Mouse (Mus musculus) heart, postnatal 14 days (tissue): Measurements from ENCODE around the gene Mapk8. TPM values are rescaled to one million over a fixed set of nuclear protein-coding genes. Genes with fewer than 3 reads are reported as not detected.
"Not testable (repeated sequence)": the region's sequence is repeated elsewhere in the genome, so short reads cannot be mapped to it uniquely, and the experiment has no call there.

Source experiments
- DNase-seq, 2 experiments: peaks; one replicate each; pipeline ENCODE4 v3.0.0; 2021 to 2022
- intact Hi-C: fragments of 180-260 bp; cut with DNase I; formaldehyde crosslinking; loops from one replicate; pipeline ENCODE4 v1.15.1; 2025
- long read RNA-seq, 2 experiments: library from polyadenylated mRNA; stranded (forward); transcript quantifications; one replicate each; pipeline ENCODE4 v2.0.0; 2021
- total RNA-seq, 2 experiments: library from RNA; stranded (reverse); gene quantifications; 2 replicates each; pipeline ENCODE4 v1.2.3; 2021

The Mapk8 gene
- 10 to 100 TPM; 31.5 to 35.8 TPM for total RNA-seq
- long read RNA-seq, experiment 1, partial matches to known transcripts: 0 of 2 reads
- long read RNA-seq, experiment 1, other reads (novel, unspliced or antisense): 2 of 2 reads
- long read RNA-seq, experiment 2, partial matches to known transcripts: 0 of 1 reads
- long read RNA-seq, experiment 2, other reads (novel, unspliced or antisense): 1 of 1 reads

DNA sequence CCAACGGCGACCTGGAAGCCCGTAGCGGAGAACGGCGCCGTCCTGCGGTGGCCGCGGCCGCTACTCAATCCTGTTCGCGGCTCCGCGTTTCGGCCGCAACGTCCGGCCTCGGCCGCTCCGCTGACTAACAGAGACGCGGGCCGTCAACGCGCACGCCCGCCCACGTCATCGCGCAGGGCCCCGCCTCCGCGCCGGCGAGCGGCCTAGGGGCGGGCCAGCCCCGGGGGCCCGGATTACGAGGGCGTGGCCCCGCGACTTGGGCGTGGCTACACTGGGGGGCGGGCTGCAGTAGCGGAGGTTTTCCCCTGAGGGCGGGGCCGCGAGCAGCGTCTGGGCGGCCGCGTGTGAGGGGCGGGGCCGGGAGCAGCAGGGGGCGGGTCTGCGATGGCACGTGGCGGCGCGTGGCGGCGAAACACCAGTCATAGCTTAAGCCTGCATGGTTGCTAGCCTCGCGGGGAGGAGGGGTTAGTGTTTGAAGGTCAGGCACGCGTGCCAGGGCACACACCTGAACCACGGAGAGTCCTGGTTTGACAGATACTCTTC is at the start of gene Mapk8:
Gene Mapk8, minus strand, starts transcription at position 132 of the 543 bp plus-strand sequence.
- peak; percentile 99 to 100 for DNase-seq
- intact Hi-C loops: no loop called here

DNA sequence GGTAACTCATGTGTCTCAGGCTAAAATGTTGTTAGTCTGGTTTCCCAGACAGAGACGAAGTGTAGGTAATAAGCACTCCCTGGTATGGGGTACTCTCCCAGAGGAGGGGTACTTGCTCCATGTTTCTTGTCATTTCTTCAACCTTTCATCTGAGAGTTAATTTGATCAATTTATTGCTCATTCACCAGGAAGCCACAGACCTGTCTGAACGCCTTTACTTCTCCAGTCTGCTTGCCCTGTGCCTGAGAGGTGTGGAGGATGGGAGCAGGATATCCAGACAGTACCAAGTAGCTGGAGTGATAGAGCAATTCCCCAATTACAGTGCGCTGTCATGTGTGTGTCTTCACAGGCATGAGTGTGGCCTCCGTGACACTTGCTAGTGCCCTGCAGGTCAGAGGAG is 48.3 kb upstream of the Mapk8 start:
- DNase-seq: no peak
- intact Hi-C loops: no loop called here

DNA sequence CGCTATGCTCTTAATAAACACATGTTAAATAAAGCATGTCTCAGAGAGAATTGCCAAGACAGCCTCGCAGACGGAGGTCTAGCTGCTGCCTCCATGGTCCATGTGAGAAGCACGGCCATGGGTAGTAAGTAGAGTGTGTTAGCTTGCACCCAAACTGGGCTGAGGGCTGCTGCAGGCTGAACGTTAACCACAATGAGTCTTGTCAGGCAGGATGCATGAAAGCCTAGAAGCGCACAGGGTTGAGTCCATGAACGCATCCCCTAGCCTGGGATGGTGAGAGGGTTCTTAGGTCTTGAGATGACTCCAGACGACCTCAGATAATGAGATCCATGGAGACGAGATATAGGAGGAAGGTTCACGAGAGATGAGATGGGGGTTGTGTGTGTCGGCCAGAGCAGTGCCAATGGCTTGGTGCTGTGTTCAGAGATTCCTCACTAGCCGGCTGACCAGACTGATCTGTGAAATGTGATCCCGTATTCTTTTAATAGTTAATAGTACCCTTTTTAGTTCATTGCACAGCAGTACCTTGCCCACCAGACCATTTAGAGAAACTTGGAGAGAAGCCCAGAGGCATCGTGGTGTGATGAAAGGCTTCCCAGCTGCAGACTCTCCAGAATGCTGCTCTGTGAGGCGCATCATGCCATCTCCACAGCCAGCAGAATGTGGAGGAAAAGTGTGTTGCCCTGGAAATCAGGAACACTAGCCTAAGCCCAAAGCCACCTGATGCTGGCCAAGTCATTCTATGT is 41.0 kb upstream of the Mapk8 start:
- DNase-seq: no peak

DNA sequence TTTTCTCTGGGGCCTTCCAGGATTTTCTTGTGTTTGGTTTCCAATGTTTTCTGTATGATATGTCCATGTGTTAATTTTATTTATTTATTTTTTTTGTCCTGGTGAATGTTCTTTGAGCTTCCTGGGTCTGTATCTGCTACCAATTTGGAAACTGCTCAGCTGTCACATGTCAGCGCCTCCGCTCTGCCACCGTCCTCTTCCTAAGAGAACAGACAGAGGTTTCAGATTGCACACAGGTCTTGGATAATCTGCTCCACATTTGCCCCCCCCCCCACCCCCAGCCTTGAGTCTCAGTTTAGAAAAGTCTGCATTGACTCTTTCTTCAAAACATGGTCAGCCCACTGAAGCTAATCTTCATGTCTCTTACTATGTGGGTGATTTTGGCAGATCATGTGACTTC is 35.0 kb upstream of the Mapk8 start:
- DNase-seq: no peak
- intact Hi-C loops: no loop called here

More for the DNA sequence above, 41.0 kb upstream of the Mapk8 start:
- intact Hi-C loops: no loop called here

DNA sequence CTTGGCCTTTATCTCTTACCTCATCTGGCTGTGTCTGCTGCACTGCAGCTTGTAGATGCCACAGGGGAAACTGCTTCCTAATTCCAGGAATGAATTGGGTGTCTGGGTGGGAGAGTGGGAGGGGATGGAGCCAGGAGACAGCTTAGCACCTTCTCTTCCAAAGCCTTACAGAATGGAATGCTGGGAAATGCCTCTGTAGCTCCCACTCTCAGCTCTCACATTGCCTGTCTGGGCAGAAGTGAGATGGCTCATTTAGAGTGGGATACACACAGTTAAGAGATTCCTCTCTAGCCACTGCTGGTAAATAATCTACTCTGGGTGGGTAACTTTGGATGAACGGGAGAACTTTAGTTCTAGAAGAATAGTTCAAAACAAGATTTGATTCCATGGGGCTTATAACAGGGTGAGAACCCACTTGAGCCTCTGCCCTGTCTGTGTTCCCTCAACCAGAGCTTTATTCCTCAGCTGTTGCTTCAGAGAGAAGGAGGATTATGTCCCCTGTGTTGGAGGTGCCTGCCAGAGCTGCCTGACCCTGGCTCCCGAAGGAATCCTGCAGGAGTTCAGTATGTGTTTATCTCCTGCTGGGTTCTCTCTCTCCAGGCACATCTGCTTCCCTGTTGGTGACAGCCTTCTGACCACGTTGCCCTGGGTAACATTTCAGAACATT is 29.3 kb upstream of the Mapk8 start:
- no peak for DNase-seq
- intact Hi-C loops: no loop called here

DNA sequence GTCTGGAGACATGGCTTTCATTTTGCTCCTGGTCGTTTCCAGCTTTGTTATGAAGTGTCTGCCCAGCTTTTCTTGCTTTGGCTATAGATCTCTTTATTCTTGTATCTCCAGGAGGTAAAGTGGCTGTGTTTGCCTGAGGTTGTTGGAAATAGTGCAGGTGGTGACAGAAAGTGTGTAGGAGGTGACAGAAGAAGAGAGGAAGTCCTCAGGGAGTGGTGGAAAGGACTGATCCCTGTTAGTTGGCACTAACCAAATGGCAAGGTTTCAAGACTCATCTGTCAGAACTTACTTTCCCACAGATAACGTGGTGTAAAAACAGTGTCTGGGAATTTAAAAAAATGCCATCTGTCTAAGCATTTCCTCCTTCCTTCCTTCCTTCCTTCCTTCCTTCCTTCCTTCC is 27.5 kb upstream of the Mapk8 start:
- no peak for DNase-seq
- intact Hi-C loops: no loop called here

DNA sequence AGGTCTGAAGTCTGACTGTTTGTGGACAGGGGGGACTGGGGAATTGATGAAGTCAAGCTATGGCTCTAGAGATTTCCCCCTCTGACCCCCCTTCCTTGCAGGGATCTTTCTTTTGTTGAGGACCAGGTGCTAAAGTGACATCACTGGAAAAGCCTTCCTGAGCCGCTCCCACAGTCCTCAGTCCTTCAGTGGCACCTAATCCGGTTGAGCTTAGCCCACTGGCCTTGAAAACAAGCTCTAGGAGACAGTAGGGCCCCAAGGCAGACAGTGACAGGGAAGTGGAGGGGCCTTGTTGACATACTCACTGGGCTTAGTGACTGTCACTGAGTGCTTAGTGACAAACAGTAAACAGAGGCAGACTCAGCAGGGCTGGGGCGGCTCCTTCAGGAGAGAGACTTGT is 24.4 kb upstream of the Mapk8 start, which contains the start of gene Frmpd2:
Gene Frmpd2, plus strand, starts transcription at position 366 of the 400 bp plus-strand sequence.
- intact Hi-C loops: no loop called here
- DNase-seq: no peak

DNA sequence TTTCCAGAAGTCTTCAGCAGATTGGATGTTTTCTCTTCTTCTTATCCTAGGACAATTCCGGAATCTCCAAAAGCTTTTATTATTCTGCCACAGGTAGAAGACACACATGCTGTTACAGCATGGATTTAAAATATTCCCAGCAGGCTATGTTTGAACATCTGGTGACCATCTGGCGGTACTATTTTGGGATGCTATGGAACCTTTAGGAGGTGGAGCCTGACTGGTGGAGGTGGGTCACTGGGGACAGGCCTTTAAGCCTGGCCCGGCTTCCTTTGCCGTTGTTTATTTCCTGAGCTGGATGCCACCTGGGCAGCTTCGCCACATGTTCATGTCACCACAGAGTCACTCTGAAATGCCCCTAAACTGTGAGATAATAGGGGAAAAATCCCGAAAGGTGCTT is 20.8 kb upstream of the Mapk8 start:
- DNase-seq: no peak
- intact Hi-C loops: no loop called here

DNA sequence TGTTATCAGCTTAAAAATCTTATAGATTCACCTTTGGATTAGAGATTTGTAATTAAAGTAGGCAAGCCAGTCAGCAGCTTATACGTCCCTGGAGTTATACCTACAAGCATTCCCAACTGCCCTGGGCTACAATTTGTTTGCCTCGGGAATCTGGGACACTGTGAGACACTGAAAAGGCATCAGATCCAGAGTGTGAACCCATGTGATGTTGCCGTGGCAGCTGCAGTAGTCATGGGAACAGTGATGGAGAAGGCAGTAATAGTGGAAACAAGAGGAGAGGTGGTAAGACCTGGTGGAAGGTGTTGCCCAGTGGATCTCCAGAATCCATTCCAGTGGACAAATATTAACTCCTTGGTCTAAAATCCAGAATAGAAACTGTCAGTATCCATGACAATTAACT is 16.7 kb upstream of the Mapk8 start:
- intact Hi-C loops: no loop called here
- DNase-seq: no peak

DNA sequence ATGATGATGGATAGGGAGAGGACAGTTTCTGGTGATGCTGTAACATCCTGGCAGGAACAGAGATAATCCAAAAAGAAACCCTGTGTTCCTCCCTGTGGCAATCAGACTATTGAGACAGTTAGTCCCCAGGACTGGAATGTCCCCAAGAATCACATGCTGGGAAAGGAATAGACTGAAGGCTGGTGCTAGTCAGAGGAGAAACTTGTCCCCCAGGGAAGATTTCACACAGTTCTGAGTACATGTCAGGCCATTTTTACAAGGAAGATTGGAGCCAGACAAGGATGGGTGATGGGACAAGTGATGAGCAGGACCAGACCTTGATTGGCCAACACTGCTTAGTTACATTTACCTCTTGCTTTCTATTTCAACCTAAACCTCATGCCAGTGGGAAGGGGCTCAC is 3.4 kb upstream of the Mapk8 start:
- DNase-seq: no peak

DNA sequence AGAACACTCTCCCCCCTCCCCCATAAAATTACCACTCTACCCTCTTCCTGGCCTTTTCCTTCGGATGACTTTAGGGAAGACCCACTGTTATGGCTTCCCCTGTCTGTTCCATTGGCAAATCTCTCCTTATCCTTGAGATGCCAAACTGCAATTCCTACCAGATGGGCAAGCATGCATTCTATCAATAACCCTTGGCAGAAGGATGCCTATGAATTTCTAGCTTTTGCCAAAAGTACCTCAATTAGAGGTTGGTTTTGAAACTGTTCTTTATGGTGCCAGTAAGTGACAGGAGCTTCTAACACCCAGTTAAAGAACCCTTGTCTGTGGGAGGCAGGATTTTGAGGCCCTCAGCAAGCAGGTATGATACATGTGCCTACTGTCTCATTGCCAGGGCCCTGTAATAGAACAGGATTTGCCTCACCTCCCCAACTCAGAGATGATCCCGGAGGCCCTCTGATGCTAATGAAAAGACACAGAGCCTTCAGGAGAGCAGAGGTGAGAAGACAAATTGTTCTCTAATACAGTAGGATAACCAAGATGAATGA is 2.4 kb upstream of the Mapk8 start:
- intact Hi-C loops: no loop called here
- no peak for DNase-seq

More for the DNA sequence above, 3.4 kb upstream of the Mapk8 start:
- intact Hi-C loops: no loop called here

DNA sequence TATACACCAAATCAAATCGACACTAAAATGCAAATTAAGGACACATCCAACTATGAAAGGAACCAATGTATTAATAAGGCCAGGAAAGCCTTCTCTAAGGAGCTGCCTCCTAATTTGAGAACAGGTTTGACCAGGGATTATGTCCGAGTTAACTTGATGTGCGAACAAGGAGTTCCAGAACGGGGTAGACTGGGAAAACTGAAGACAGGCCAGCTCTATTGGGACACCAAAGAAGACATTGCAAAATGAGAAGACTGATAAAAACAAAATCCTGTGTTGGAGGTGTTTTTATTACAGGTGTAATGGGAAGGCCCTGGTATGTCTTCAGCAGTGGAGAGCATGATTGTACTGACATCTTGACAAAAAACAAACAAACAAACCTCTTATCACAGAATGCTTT is 1.3 kb upstream of the Mapk8 start:
- intact Hi-C loops: no loop called here
- DNase-seq: no peak

DNA sequence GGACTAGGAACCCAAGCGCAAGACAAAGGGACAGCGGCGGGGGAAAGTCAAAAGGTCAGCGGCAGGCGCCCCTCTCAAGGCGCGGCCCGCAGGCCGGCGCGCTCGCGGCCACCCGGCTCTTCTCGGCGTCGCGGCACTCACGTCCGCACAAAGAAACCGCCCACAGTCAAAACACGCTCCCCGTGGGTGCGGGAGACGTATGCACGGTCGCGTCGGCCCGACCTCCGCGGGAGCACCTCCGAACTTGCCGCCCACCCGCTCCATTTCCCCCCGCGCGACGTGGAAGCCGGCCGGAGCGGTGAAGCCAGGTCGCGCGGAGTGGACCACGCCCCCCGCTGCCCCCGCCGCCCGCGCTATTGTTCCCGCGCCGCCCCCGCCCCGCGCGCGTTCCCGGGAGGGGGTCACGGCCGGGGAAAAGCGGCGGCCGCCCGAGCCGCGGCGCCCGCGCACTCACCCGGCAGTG is 366 bp downstream of the Mapk8 start:
- DNase-seq: no peak
- intact Hi-C loops: no loop called here

DNA sequence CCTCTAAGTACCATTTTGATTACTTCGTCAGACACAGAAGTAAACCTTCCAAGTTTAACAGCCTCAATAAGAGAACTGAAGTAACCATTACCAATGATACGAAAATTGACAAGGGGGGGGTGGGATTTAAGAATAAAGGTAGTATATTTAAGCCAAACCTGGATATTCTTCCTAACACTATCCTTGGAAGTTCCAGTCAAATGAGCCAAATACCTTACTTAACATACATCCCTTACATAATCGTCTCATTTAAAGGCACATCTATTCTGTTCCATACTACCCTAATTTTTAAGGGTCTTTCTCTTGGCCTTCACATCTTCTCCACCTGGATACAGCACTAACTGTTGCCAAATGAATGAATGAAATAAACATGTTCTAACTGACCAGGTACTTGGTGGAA is 996 bp downstream of the Mapk8 start:
- no peak for DNase-seq
- intact Hi-C loops: no loop called here

DNA sequence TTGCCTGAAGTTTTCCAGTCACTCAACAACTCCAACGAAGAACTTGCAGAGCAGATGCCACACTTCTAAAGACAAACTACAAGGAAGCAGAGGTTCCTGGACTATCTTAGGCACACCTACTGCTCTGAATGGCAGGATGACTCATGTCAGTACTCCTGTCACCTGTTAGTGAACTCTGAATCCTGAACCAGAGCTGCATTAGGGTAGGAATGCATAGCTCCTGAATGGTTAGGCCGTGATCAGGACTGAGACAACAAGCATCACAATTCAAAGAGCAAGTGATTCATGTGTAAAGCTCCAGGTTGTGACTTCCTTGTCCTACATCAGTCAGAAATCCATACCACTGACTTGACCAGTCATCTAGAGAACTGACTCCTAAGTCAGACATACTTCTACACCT is 3.2 kb downstream of the Mapk8 start:
- intact Hi-C loops: no loop called here

DNA sequence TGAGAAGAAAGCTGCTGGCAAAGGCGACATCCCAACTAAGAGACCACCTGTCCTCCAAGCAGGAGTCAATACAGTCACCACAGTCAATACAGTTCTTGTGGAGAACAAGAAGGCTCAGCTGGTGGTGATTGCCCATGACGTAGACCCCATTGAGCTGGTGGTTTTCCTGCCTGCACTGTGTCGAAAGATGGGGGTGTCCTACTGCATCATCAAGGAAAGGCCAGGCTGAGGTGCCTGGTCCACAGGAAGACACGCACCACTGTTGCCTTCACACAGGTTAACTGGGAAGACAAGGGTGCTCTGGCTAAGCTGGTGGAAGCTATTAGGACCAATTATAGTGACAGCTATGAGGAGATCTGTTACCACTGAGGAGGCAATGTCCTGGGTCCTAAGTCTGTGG is 14.5 kb downstream of the Mapk8 start:
- DNase-seq, intact Hi-C loops: not testable (repeated sequence)

More for the DNA sequence above, 3.2 kb downstream of the Mapk8 start:
- DNase-seq: no peak

DNA sequence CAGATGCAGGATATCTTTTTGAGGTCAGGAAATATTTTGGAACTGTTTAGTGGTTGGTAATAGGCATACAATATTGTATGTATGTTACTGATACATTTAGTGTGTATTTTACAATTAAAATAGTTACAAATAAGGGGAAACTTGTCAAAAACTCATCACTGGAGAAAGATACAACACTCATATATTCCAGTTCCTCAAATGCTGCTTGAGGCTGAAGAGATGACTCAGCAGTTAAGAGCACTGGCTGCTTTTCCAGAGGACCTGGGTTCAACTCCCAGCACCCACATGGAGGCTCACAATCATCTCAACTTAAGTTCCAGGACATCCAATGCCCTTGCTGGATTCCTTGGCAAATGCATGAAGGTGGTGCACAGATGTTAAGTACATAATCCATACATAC is 22.8 kb downstream of the Mapk8 start:
- intact Hi-C loops: no loop called here
- DNase-seq: no peak

DNA sequence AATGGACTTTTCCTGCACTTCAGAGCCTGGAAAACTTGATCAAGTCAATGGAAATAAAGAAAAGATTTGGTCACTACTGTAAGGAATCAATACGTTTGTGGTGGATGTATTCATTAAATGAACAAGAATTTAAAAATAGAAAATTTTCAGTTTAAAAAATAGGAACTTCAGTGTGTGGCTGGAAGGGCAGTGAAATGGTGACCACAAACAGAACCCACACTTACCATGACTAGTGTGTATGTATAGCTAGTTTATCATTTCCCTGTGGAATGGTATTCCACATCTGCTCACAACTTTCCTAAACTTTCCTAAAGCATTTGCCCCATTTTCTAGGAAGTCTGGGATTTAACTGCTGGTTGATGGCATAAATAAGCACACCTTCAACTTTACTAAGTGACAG is 24.0 kb downstream of the Mapk8 start:
- intact Hi-C loops: no loop called here
- DNase-seq: no peak

DNA sequence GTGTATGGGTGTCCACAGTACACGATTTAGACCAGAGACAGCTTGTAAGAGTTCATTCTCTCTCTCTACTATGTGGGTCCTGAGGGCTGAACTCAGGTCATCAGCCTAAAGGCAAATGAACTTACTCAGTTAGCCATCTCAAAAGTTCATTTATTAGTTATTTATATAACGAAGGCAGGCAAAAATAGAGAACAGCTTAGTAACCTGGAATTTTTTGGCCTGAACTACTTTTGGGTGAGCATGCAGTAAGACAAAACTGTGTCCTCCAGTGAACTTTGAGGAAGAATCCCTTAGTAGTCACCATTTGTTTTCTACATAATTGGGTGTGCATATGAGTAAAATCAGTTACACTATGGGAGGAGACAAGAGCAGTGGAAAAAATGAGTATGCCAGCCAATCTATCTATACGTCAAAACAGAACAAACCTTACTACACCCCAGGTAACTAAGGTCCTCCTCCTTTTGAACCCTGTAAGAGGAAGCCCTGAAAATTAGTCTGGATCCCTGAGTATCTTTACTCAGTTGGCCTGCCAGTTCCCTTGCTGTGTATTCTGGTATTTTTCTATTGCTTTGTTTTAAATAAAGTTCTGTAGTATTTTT is 28.5 kb downstream of the Mapk8 start:
- no peak for DNase-seq
- intact Hi-C loops: no loop called here

DNA sequence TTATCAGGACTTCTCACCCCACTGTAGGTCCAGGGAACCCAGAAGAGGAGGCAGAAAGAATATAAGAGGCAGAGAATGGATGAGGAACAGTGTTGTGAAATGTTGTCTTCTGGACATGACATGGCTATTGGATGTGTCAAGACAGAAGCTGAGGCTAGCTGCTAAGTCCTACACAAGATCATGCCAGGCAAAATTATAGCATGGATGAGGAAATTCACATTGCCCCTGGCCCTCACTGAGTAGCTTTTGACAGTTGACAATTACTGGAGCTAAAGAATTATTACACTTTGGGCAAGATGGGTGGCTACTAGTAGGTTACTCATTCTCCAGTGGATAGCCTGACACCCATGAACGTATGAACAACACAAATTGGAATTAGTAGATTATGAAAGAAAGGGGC is 31.2 kb downstream of the Mapk8 start:
- DNase-seq: no peak
- intact Hi-C loops: no loop called here

DNA sequence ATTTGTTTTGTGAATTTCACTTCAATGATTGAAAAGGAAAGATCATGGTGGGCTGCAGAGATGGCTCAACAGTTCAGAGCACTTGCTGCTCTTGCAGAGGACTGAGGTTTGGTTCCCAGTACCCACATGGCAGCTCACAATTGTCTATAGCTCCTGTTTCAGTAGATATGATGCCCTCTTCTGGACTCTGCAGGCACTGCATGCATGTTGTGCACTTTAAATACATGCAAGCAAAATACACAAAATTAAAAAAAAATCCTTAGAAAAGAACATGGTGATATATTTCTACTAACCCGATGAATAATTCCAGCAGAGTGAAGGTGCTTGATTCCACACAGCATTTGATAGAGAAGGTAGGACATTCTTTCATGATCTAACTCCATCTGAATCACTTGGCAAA is 44.6 kb downstream of the Mapk8 start:
- DNase-seq: no peak
- intact Hi-C loops: no loop called here
